Comparison of ENCODE assay signal across 8 mouse cellular contexts in genomic region chr7:143696140-143696539, GRCm38 (mm10). TPM values are rescaled to one million over a fixed set of nuclear protein-coding genes. Genes with fewer than 3 reads are reported as not detected.
DNase-seq lines count a peak whose midpoint lies in the region; ATAC-seq and TF ChIP-seq lines count a peak whose summit lies in the region.

No protein-coding gene starts in this region.

- ATAC-seq in kidney, embryonic 15.5 days (replicated peaks; ENCODE audit: low FRiP score): no peak
- peak; percentile 60 for ATAC-seq in CD4-positive, CD25-positive, alpha-beta regulatory T cell, adult 4 months
- ATAC-seq in stomach, postnatal 0 days (ENCODE audit: low FRiP score, low TSS enrichment): no peak
- ATAC-seq in cerebellum, adult (ENCODE audit: insufficient number of reproducible peaks, low FRiP score, low TSS enrichment): no peak
- ATAC-seq in frontal cortex, adult (ENCODE audit: low TSS enrichment): no peak

- H3K4me3 ChIP-seq in kidney, embryonic 15.5 days (replicated peaks): no peak overlapping the region
- H3K4me3 ChIP-seq in stomach, postnatal 0 days (ENCODE audit: low read depth, low read length): no peak overlapping the region

- TF ChIP-seq EP300 in stomach, postnatal 0 days (optimal IDR thresholded peaks at IDR 0.05): no peak

- no peak overlapping the region for H3K4me2 ChIP-seq in kidney, embryonic 15.5 days
- no peak overlapping the region for H3K4me2 ChIP-seq in stomach, postnatal 0 days (replicated peaks; ENCODE audit: low read depth)

- DNase-seq in kidney, adult 18-20 months: peak; percentile 38
- DNase-seq in WW6 (ENCODE audit: low read depth, low spot score): peak; percentile 29
- DNase-seq in kidney, postnatal 25 days: peak; percentile 31 to 77
- DNase-seq in stomach, postnatal 0 days (ENCODE audit: low spot score): peak; percentile 50

- H3K4me1 ChIP-seq in kidney, embryonic 15.5 days: no peaks in the 10 kb centered on the region
- H3K4me1 ChIP-seq in stomach, postnatal 0 days (replicated peaks; ENCODE audit: control insufficient read depth, insufficient read depth): no peaks in the 10 kb centered on the region

- TF ChIP-seq CTCF in stomach, postnatal 0 days (IDR thresholded peaks at IDR 0.05; ENCODE audit: low read depth): peak; percentile 78

- H3K9me3 ChIP-seq in kidney, embryonic 15.5 days (replicated peaks): no peaks in the 10 kb centered on the region; the same call in 1 of the 2 replicates
- H3K9me3 ChIP-seq in stomach, postnatal 0 days (ENCODE audit: control insufficient read depth, low read length): no peaks in the 10 kb centered on the region

- peaks cover 81% of the 10 kb centered on the region for H3K36me3 ChIP-seq in kidney, embryonic 15.5 days
- H3K36me3 ChIP-seq in stomach, postnatal 0 days (ENCODE audit: control insufficient read depth, insufficient read depth, low read length): peaks cover 44% of the 10 kb centered on the region

- H3K9ac ChIP-seq in kidney, embryonic 15.5 days: no peak overlapping the region
- no peak overlapping the region for H3K9ac ChIP-seq in stomach, postnatal 0 days (ENCODE audit: low read length)

- H3K27ac ChIP-seq in kidney, embryonic 15.5 days: no peak overlapping the region
- no peak overlapping the region for H3K27ac ChIP-seq in stomach, postnatal 0 days (replicated peaks)

- WGBS in kidney, embryonic 15.5 days: 51% methylated on average over 2 of the region's 2 CpGs
- WGBS in stomach, postnatal 0 days: 66% methylated on average over 2 of the region's 2 CpGs

- no peaks in the 10 kb centered on the region for H3K27me3 ChIP-seq in kidney, embryonic 15.5 days
- no peaks in the 10 kb centered on the region for H3K27me3 ChIP-seq in stomach, postnatal 0 days (ENCODE audit: control insufficient read depth, insufficient read depth, low read length)

RNA-seq across cellular contexts. Expression of gene Tnfrsf23, which starts 10.5 kb away (rescaled TPM):
- polyA plus RNA-seq in kidney, embryonic 15.5 days (2015; fragmentation: Nextera tagmentation; extraction: Ambion mirVana): 2.0 and 2.8 TPM in 2 replicates
- 1 to 10 TPM; 2.6 to 4.3 TPM for polyA plus RNA-seq in CD4-positive, CD25-positive, alpha-beta regulatory T cell, adult 4 months (2017; shearing (Covaris generic))
- polyA plus RNA-seq in stomach, postnatal 0 days (2015; fragmentation: Nextera tagmentation; extraction: Ambion mirVana): 2.9 and 4.0 TPM in 2 replicates

RNA-seq across cellular contexts. Expression of gene Tnfrsf22, which starts 46.7 kb away (rescaled TPM):
- polyA plus RNA-seq in kidney, embryonic 15.5 days (2015; fragmentation: Nextera tagmentation; extraction: Ambion mirVana): 10.6 and 12.1 TPM in 2 replicates
- polyA plus RNA-seq in CD4-positive, CD25-positive, alpha-beta regulatory T cell, adult 4 months (2017; shearing (Covaris generic)): 10 to 100 TPM; 17.4 to 22.8 TPM
- 3.9 and 4.7 TPM in 2 replicates for polyA plus RNA-seq in stomach, postnatal 0 days (2015; fragmentation: Nextera tagmentation; extraction: Ambion mirVana)
